Mouse (Mus musculus) stomach, postnatal 0 days (tissue): ENCODE data around the gene Galnt7.
"Not testable (repeated sequence)": the region's sequence is repeated elsewhere in the genome, so short reads cannot be mapped to it uniquely, and the experiment has no call there.

ENCODE experiments used
- CTCF ChIP-seq: IDR thresholded peaks from 2 replicates; pipeline ENCODE4 v1.5.1; 2016; ENCODE audit warnings: antibody characterized with exemption, low read depth, mild to moderate bottlenecking, moderate library complexity
- EP300 ChIP-seq: optimal IDR thresholded peaks from 2 replicates; pipeline ENCODE3; 2016; ENCODE audit warnings: antibody characterized with exemption

DNA sequence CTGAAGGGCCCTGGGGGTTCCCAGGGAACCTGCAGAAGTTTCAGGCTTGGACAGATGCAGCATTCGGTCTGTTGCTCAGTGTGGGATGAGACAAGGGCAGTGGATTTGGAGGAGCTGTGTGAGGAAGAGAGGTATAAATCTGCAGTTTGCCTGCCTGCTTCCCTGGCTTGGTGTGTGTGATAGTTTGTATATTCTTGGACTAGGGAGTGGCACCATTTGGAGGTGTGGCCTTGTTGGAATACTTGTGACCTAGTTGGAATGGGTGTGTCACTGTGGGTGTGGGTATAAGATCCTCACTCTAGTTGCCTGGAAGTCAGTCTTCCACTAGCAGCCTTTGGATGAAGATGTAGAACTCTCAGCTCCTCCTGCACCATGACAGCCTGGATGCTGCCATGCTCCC is 147.3 kb downstream of the Galnt7 start:
- TF ChIP-seq CTCF, EP300: not testable (repeated sequence)
